Mouse (Mus musculus): ENCODE results near the gene Lrrc8c.

Gene Lrrc8c

GRCm38 (mm10) chr5:105501136-105501535, 18.1 kb upstream of the Lrrc8c start:
- no peak for DNase-seq (ENCODE audit: low spot score in 2 of 2)

GRCm38 (mm10) chr5:105508813-105509212, 10.4 kb upstream of the Lrrc8c start:
- DNase-seq (ENCODE audit: low spot score in 2 of 2), result no peak

GRCm38 (mm10) chr5:105512297-105512696, 6.9 kb upstream of the Lrrc8c start:
- DNase-seq (ENCODE audit: low spot score in 2 of 2), result no peak

GRCm38 (mm10) chr5:105515532-105515931, 3.7 kb upstream of the Lrrc8c start:
- no peak for DNase-seq (ENCODE audit: low spot score in 2 of 2)

GRCm38 (mm10) chr5:105516290-105516689, 2.9 kb upstream of the Lrrc8c start:
- no peak for DNase-seq (ENCODE audit: low spot score in 2 of 2)

GRCm38 (mm10) chr5:105517992-105518625, 1.1 kb upstream of the Lrrc8c start:
- DNase-seq (ENCODE audit: low spot score in 2 of 2), result no peak

GRCm38 (mm10) chr5:105518626-105519095, 527 bp upstream of the Lrrc8c start:
- DNase-seq (ENCODE audit: low spot score in 2 of 2), result no peak

- DNase-seq (ENCODE audit: low spot score in 2 of 2), result no peak
Observed at GRCm38 (mm10) chr5:105519976-105520300, 750 bp downstream of the Lrrc8c start.

- DNase-seq (ENCODE audit: low spot score in 2 of 2), result no peak
Observed at GRCm38 (mm10) chr5:105520442-105520965, 1.3 kb downstream of the Lrrc8c start.

- no peak for DNase-seq (ENCODE audit: low spot score in 2 of 2)
Observed at GRCm38 (mm10) chr5:105523452-105523851, 4.3 kb downstream of the Lrrc8c start.

- no peak for DNase-seq (ENCODE audit: low spot score in 2 of 2)
Observed at GRCm38 (mm10) chr5:105525004-105525403, 5.8 kb downstream of the Lrrc8c start.

- DNase-seq (ENCODE audit: low spot score in 2 of 2), result no peak
Observed at GRCm38 (mm10) chr5:105526107-105526645, 7.0 kb downstream of the Lrrc8c start.

- no peak for DNase-seq (ENCODE audit: low spot score in 2 of 2)
Observed at GRCm38 (mm10) chr5:105526766-105527165, 7.6 kb downstream of the Lrrc8c start.

- DNase-seq (ENCODE audit: low spot score in 2 of 2), result no peak
Observed at GRCm38 (mm10) chr5:105527477-105528331, 8.5 kb downstream of the Lrrc8c start.

GRCm38 (mm10) chr5:105530576-105530975, 11.4 kb downstream of the Lrrc8c start:
- no peak for DNase-seq (ENCODE audit: low spot score in 2 of 2)

- no peak for DNase-seq (ENCODE audit: low spot score in 2 of 2)
Observed at GRCm38 (mm10) chr5:105535186-105535585, 16.0 kb downstream of the Lrrc8c start.

GRCm38 (mm10) chr5:105536172-105536571, 17.0 kb downstream of the Lrrc8c start:
- no peak for DNase-seq (ENCODE audit: low spot score in 2 of 2)

- no peak for DNase-seq (ENCODE audit: low spot score in 2 of 2)
Observed at GRCm38 (mm10) chr5:105537101-105537723, 18.0 kb downstream of the Lrrc8c start.

- DNase-seq (ENCODE audit: low spot score in 2 of 2), result no peak
Observed at GRCm38 (mm10) chr5:105541051-105541450, 21.9 kb downstream of the Lrrc8c start.

- DNase-seq (ENCODE audit: low spot score in 2 of 2), result no peak
Observed at GRCm38 (mm10) chr5:105545126-105545525, 25.9 kb downstream of the Lrrc8c start.

GRCm38 (mm10) chr5:105547115-105547514, 27.9 kb downstream of the Lrrc8c start:
- no peak for DNase-seq (ENCODE audit: low spot score in 2 of 2)

- DNase-seq (ENCODE audit: low spot score in 2 of 2), result no peak
Observed at GRCm38 (mm10) chr5:105551808-105552207, 32.6 kb downstream of the Lrrc8c start.

Measured in urinary bladder, postnatal 4 days (tissue).